Mouse (Mus musculus) neutrophil, adult 83 days (primary cell): Measurements from ENCODE around the gene Acbd4. TPM values are rescaled to one million over a fixed set of nuclear protein-coding genes. Genes with fewer than 3 reads are reported as not detected.

ENCODE experiments used
- total RNA-seq, 2 experiments: library from RNA; stranded (reverse); gene quantifications; one replicate each; pipeline ENCODE4 v1.2.4; 2023

The Acbd4 gene
- total RNA-seq = 10 to 100 TPM; 16.9 to 19.3 TPM

GRCm38 (mm10) chr11:103101481-103101865 is at the start of gene Acbd4, which contains the start of gene Plcd3:
Gene Acbd4 (plus strand): TSS chr11:103101682.
Gene Plcd3 (minus strand): TSS chr11:103101658.

GRCm38 (mm10) chr11:103116008-103116818 is 14.7 kb downstream of the Acbd4 start, which contains the start of gene Hexim1:
Gene Hexim1 (plus strand): TSS chr11:103116231.

GRCm38 (mm10) chr11:103131701-103132575 is 30.5 kb downstream of the Acbd4 start, which contains the start of gene Hexim2:
Gene Hexim2 (plus strand): TSS chr11:103132429.

Other genes with a start within 250 kb of the Acbd4 start
- gene Eftud2, start 220.7 kb upstream of the Acbd4 start, total RNA-seq = 10 to 100 TPM; 64.6 to 70.3 TPM
- not detected for gene Ccdc103, start 220.5 kb upstream of the Acbd4 start, total RNA-seq
- gene Fam187a, start 216.5 kb upstream of the Acbd4 start, total RNA-seq = not detected
- gene Gfap, start 200.8 kb upstream of the Acbd4 start, total RNA-seq = 1 to 10 TPM; 1.8 to 2.8 TPM
- gene Kif18b, start 176.6 kb upstream of the Acbd4 start, total RNA-seq = 10 to 100 TPM; 31.3 to 41.0 TPM
- gene C1ql1, start 155.0 kb upstream of the Acbd4 start, total RNA-seq = not detected
- 10 to 100 TPM; 61.4 to 63.8 TPM for gene Nmt1, start 73.5 kb upstream of the Acbd4 start, total RNA-seq
- gene Dcakd, start 73.3 kb upstream of the Acbd4 start, total RNA-seq = 10 to 100 TPM; 19.6 to 21.8 TPM
- gene Plcd3, start within 50 bp of the Acbd4 start, total RNA-seq = under 1 TPM; 0.33 to 0.59 TPM
- 10 to 100 TPM; 33.5 to 37.7 TPM for gene Hexim1, start 14.5 kb downstream of the Acbd4 start, total RNA-seq
- 1 to 10 TPM; 1.7 to 2.1 TPM for gene Hexim2, start 30.7 kb downstream of the Acbd4 start, total RNA-seq
- gene Fmnl1, start 69.4 kb downstream of the Acbd4 start, total RNA-seq = 100 to 1,000 TPM; 465 to 579 TPM
- not detected for gene 1700023F06Rik, start 106.9 kb downstream of the Acbd4 start, total RNA-seq
- gene Spata32, start 116.8 kb downstream of the Acbd4 start, total RNA-seq = not detected
- gene Map3k14, start 165.8 kb downstream of the Acbd4 start, total RNA-seq = 10 to 100 TPM; 27.9 to 35.2 TPM